Mouse (Mus musculus) embryonic fibroblast, embryonic 13.5 days (primary cell): ENCODE results near the gene Basp1.

ENCODE experiments used
- CTCF ChIP-seq: IDR thresholded peaks from 2 replicates; pipeline ENCODE4 v1.5.1; 2011; ENCODE audit warnings: mild to moderate bottlenecking, control low read depth, low read length, moderate library complexity, borderline replicate concordance; ENCODE audit not compliant: insufficient read depth
- POLR2A ChIP-seq: IDR thresholded peaks from 2 replicates; pipeline ENCODE4 v1.6.1; 2011; ENCODE audit warnings: low read depth, mild to moderate bottlenecking, control low read depth, low read length, moderate library complexity

DNA sequence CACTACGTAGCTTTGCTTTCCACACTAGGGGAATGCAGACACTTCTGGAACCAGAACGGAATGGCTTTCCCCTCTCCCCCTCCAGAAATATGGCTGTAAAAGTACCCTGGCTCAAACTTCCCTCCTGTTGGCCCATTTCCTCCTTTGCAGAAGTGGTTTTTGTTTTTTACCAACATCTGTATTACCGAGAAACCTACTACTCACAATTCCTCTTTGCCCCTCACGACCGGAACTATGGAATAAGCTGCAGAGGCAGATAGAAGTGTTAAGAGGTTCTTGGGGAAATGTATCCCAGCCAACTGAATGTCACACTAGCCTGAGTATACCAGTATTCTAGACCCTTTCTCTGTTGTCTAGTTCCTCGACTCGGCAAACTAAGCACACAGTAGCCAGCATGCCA lies 9.7 kb downstream of the Basp1 start:
- no peak for TF ChIP-seq CTCF
- no peak for TF ChIP-seq POLR2A
